In the genomic region with DNA sequence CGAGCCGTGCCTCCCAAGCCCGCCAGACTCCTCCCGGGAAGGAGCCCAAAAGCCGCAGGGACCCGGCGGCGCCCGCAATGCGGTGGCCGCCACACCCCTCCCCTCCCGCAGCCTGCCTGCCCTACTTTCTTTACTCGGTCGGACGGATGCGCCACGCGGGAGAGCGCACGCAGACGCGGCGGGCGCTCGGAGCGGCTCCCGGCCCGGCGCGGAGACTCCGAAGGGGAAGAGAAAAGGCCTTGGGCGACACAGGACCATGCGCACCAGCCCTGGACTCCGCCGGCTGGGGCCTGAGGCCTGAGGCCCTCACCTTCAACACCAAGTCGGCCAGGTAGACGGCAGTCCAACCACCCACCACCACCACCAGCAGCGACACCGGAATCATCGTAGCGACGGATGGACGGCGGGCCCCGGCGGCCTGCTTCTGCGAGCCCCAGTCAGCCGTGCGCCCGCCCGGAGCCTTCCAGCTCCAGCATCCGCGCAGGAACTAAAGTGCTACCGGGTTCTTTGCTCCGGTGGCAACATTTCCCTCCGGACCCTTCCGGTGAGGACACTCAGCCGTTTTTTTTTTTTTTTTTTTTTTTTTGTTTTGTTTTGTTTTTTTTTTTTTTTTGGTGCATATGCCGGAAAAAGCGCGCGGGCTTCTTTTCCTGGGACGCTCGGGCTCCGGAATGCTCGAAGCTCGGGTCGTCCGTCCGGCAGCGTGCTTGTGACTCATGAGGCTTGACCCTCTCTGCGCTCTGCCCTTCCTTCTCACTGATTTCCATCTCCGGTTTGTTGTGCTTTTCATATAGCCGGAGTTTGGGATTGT, we compare ENCODE assay signal across 1 mouse cellular context.
TF ChIP-seq lines count a peak whose summit lies in the region.

A gene (minus strand): TSS at position 530 of the 811 bp plus-strand sequence.

TF ChIP-seq in MEL, 35 proteins besides CTCF, POLR2A, EP300 and RAD21 (continued from another document):
- TF ChIP-seq MYB (IDR thresholded peaks at IDR 0.05; ENCODE audit: low read depth, low read length) (peak; percentile 84), SIN3A (IDR thresholded peaks at IDR 0.05; ENCODE audit: low read length) (peak; percentile 83), UBTF (IDR thresholded peaks at IDR 0.05; ENCODE audit: borderline replicate concordance, insufficient read depth, low read depth, low read length) (peak; percentile 88; the same call in 1 of the 2 replicates), POLR2AphosphoS5 (IDR thresholded peaks at IDR 0.05; ENCODE audit: borderline replicate concordance, low read depth, low read length) (no peak), MEF2A (IDR thresholded peaks at IDR 0.05; ENCODE audit: extremely low read depth, insufficient replicate concordance, low read depth, low read length, poor library complexity, severe bottlenecking) (no peak), CHD1 (IDR thresholded peaks at IDR 0.05; ENCODE audit: low read depth, low read length) (no peak), NELFE (IDR thresholded peaks at IDR 0.05; ENCODE audit: low read depth, low read length) (peak; percentile 54; the same call in 1 of the 2 replicates), USF1 (IDR thresholded peaks at IDR 0.05; ENCODE audit: low read depth, low read length) (no peak), USF2 (IDR thresholded peaks at IDR 0.05; ENCODE audit: borderline replicate concordance in 1 of 2, insufficient read depth in 1 of 2, low read depth in 1 of 2, low read length in 2 of 2) (no peak), RCOR1 (IDR thresholded peaks at IDR 0.05; ENCODE audit: low read depth, low read length) (no peak), ETS1 (IDR thresholded peaks at IDR 0.05; ENCODE audit: low read depth, low read length) (peak; percentile 63; the same call in 1 of the 2 replicates), MXI1 (IDR thresholded peaks at IDR 0.05; ENCODE audit: low read depth, low read length) (peak; percentile 80), BHLHE40 (IDR thresholded peaks at IDR 0.05; ENCODE audit: borderline replicate concordance, low read depth, low read length) (no peak)
